Mouse (Mus musculus): ENCODE data around the gene Taar7d. TPM values are rescaled to one million over a fixed set of nuclear protein-coding genes. Genes with fewer than 3 reads are reported as not detected.

The Taar7d gene
- not detected in 2 replicates for polyA plus RNA-seq (2015; fragmentation: Nextera tagmentation; extraction: Ambion mirVana)

- TF ChIP-seq CTCF (IDR thresholded peaks at IDR 0.05; ENCODE audit: low read depth) = no peak
- no peak for TF ChIP-seq EP300 (IDR thresholded peaks at IDR 0.05; ENCODE audit: low read depth)
- Histone ChIP-seq H3K9ac (replicated peaks) (no peak within 1 kb of the TSS), H3K4me1 (ENCODE audit: insufficient read depth) (no peaks in the 10 kb centered on the region), H3K9me3 (ENCODE audit: low read length) (no peaks in the 10 kb centered on the region), H3K4me3 (ENCODE audit: low read depth, low read length) (no peak within 1 kb of the TSS), H3K36me3 (replicated peaks; ENCODE audit: insufficient read depth, low read length) (no peaks in the 10 kb centered on the region), H3K4me2 (ENCODE audit: low read depth, low read length) (no peak within 1 kb of the TSS), H3K27me3 (ENCODE audit: insufficient read depth, low read length) (no peaks in the 10 kb centered on the region), H3K27ac (ENCODE audit: low read depth) (no peak within 1 kb of the TSS)
- no peak for DNase-seq
- ATAC-seq = no peak
These were observed at the start of gene Taar7d for GRCm38 (mm10) chr10:24026922-24027321. Gene Taar7d, plus strand, starts transcription at chr10:24027222.

GRCm38 (mm10) chr10:23977958-23978357 lies 49.1 kb upstream of the Taar7d start:
- no peak overlapping the region for H3K4me3 ChIP-seq (ENCODE audit: low read depth, low read length)
- DNase-seq (no peak), ATAC-seq (no peak)
- H3K27ac ChIP-seq (ENCODE audit: low read depth) = no peak overlapping the region
- H3K36me3 ChIP-seq (replicated peaks; ENCODE audit: insufficient read depth, low read length) = no peaks in the 10 kb centered on the region
- H3K4me2 ChIP-seq (ENCODE audit: low read depth, low read length) = no peak overlapping the region
- TF ChIP-seq EP300 (IDR thresholded peaks at IDR 0.05; ENCODE audit: low read depth) (no peak), CTCF (IDR thresholded peaks at IDR 0.05; ENCODE audit: low read depth) (no peak)
- H3K4me1 ChIP-seq (ENCODE audit: insufficient read depth) = no peaks in the 10 kb centered on the region
- WGBS (ENCODE audit: insufficient replicate concordance) = 50% methylated on average over 4 of the region's 4 CpGs
- H3K27me3 ChIP-seq (ENCODE audit: insufficient read depth, low read length) = no peaks in the 10 kb centered on the region
- H3K9ac ChIP-seq (replicated peaks) = no peak overlapping the region
- no peaks in the 10 kb centered on the region for H3K9me3 ChIP-seq (ENCODE audit: low read length)

- ATAC-seq (peak; percentile 73), DNase-seq (peak; percentile 73)
- 40% methylated on average over 16 of the region's 16 CpGs for WGBS (ENCODE audit: insufficient replicate concordance)
- Histone ChIP-seq H3K4me2 (ENCODE audit: low read depth, low read length) (no peak overlapping the region), H3K9me3 (ENCODE audit: low read length) (no peaks in the 10 kb centered on the region), H3K4me3 (ENCODE audit: low read depth, low read length) (no peak overlapping the region), H3K27ac (ENCODE audit: low read depth) (no peak overlapping the region), H3K27me3 (ENCODE audit: insufficient read depth, low read length) (no peaks in the 10 kb centered on the region), H3K9ac (replicated peaks) (no peak overlapping the region), H3K36me3 (replicated peaks; ENCODE audit: insufficient read depth, low read length) (no peaks in the 10 kb centered on the region), H3K4me1 (ENCODE audit: insufficient read depth) (no peaks in the 10 kb centered on the region)
- peak; percentile 86 for TF ChIP-seq CTCF (IDR thresholded peaks at IDR 0.05; ENCODE audit: low read depth)
- TF ChIP-seq EP300 (IDR thresholded peaks at IDR 0.05; ENCODE audit: low read depth) = no peak
These were observed 47.9 kb upstream of the Taar7d start for GRCm38 (mm10) chr10:23978901-23979705.

GRCm38 (mm10) chr10:23985546-23985945 lies 41.5 kb upstream of the Taar7d start, which contains the start of gene Taar6:
Gene Taar6, minus strand, starts transcription at chr10:23985646.
- no peak within 1 kb of the TSS for H3K27ac ChIP-seq (ENCODE audit: low read depth)
- H3K27me3 ChIP-seq (ENCODE audit: insufficient read depth, low read length) = no peaks in the 10 kb centered on the region
- no peak within 1 kb of the TSS for H3K4me2 ChIP-seq (ENCODE audit: low read depth, low read length)
- H3K9ac ChIP-seq (replicated peaks) = no peak within 1 kb of the TSS
- no peaks in the 10 kb centered on the region for H3K36me3 ChIP-seq (replicated peaks; ENCODE audit: insufficient read depth, low read length)
- DNase-seq (no peak), ATAC-seq (no peak)
- H3K4me1 ChIP-seq (ENCODE audit: insufficient read depth) = 0 out of 2 replicates have a peak, but pooled peaks cover 2% of the 10 kb centered on the region
- WGBS (ENCODE audit: insufficient replicate concordance) = 66% methylated on average over 8 of the region's 8 CpGs
- H3K4me3 ChIP-seq (ENCODE audit: low read depth, low read length) = no peak within 1 kb of the TSS
- H3K9me3 ChIP-seq (ENCODE audit: low read length) = no peaks in the 10 kb centered on the region
- TF ChIP-seq EP300 (IDR thresholded peaks at IDR 0.05; ENCODE audit: low read depth) = no peak
- no peak for TF ChIP-seq CTCF (IDR thresholded peaks at IDR 0.05; ENCODE audit: low read depth)

- H3K9ac ChIP-seq (replicated peaks) = no peak overlapping the region
- no peaks in the 10 kb centered on the region for H3K27me3 ChIP-seq (ENCODE audit: insufficient read depth, low read length)
- DNase-seq (no peak), ATAC-seq (no peak)
- no peak overlapping the region for H3K27ac ChIP-seq (ENCODE audit: low read depth)
- H3K36me3 ChIP-seq (replicated peaks; ENCODE audit: insufficient read depth, low read length) = no peaks in the 10 kb centered on the region
- 40% methylated on average over 5 of the region's 5 CpGs for WGBS (ENCODE audit: insufficient replicate concordance)
- no peak overlapping the region for H3K4me2 ChIP-seq (ENCODE audit: low read depth, low read length)
- no peaks in the 10 kb centered on the region for H3K9me3 ChIP-seq (ENCODE audit: low read length)
- no peak overlapping the region for H3K4me3 ChIP-seq (ENCODE audit: low read depth, low read length)
- H3K4me1 ChIP-seq (ENCODE audit: insufficient read depth) = 0 out of 2 replicates have a peak, but pooled peaks cover 2% of the 10 kb centered on the region
- no peak for TF ChIP-seq CTCF (IDR thresholded peaks at IDR 0.05; ENCODE audit: low read depth)
- TF ChIP-seq EP300 (IDR thresholded peaks at IDR 0.05; ENCODE audit: low read depth) = no peak
These were observed 40.6 kb upstream of the Taar7d start for GRCm38 (mm10) chr10:23986419-23986818.

- 74% methylated on average over 3 of the region's 3 CpGs for WGBS (ENCODE audit: insufficient replicate concordance)
- no peak within 1 kb of the TSS for H3K9ac ChIP-seq (replicated peaks)
- no peak within 1 kb of the TSS for H3K4me2 ChIP-seq (ENCODE audit: low read depth, low read length)
- no peaks in the 10 kb centered on the region for H3K27me3 ChIP-seq (ENCODE audit: insufficient read depth, low read length)
- ATAC-seq (no peak), DNase-seq (no peak)
- H3K27ac ChIP-seq (ENCODE audit: low read depth) = no peak within 1 kb of the TSS
- TF ChIP-seq CTCF (IDR thresholded peaks at IDR 0.05; ENCODE audit: low read depth) (no peak), EP300 (IDR thresholded peaks at IDR 0.05; ENCODE audit: low read depth) (no peak)
- no peak within 1 kb of the TSS for H3K4me3 ChIP-seq (ENCODE audit: low read depth, low read length)
- no peaks in the 10 kb centered on the region for H3K9me3 ChIP-seq (ENCODE audit: low read length)
- 0 out of 2 replicates have a peak, but pooled peaks cover 1% of the 10 kb centered on the region for H3K4me1 ChIP-seq (ENCODE audit: insufficient read depth)
- no peaks in the 10 kb centered on the region for H3K36me3 ChIP-seq (replicated peaks; ENCODE audit: insufficient read depth, low read length)
These were observed 33.6 kb upstream of the Taar7d start, which contains the start of gene Taar7a for GRCm38 (mm10) chr10:23993381-23993780. Gene Taar7a, minus strand, starts transcription at chr10:23993481.

All from liver, postnatal 0 days (tissue).